Mouse (Mus musculus): Measurements from ENCODE around the gene Neurog1. TPM values are rescaled to one million over a fixed set of nuclear protein-coding genes. Genes with fewer than 3 reads are reported as not detected.

The Neurog1 gene
- not detected for total RNA-seq (2021)
- long read RNA-seq, experiment 1 = 0 reads
- long read RNA-seq, experiment 2 = 0 reads

- peak; percentile 7 for DNase-seq
Observed at GRCm38 (mm10) chr13:56251924-56252619, at the start of gene Neurog1. Neurog1 (minus strand) TSS chr13:56252163.

- no peak for DNase-seq
Observed at GRCm38 (mm10) chr13:56299336-56299735, 47.4 kb upstream of the Neurog1 start.

- no peak for DNase-seq
Observed at GRCm38 (mm10) chr13:56296659-56297020, 44.7 kb upstream of the Neurog1 start.

- peak; percentile 59 for DNase-seq
Observed at GRCm38 (mm10) chr13:56295943-56296658, 44.1 kb upstream of the Neurog1 start, which contains the start of gene Cxcl14. Cxcl14 (minus strand) TSS chr13:56296551.

GRCm38 (mm10) chr13:56295586-56295942, 43.6 kb upstream of the Neurog1 start:
- no peak for DNase-seq

GRCm38 (mm10) chr13:56294908-56295307, 42.9 kb upstream of the Neurog1 start:
- DNase-seq = no peak

GRCm38 (mm10) chr13:56289998-56290397, 38.0 kb upstream of the Neurog1 start:
- no peak for DNase-seq

GRCm38 (mm10) chr13:56289261-56289660, 37.3 kb upstream of the Neurog1 start:
- no peak for DNase-seq

- no peak for DNase-seq
Observed at GRCm38 (mm10) chr13:56288601-56289000, 36.6 kb upstream of the Neurog1 start.

GRCm38 (mm10) chr13:56287091-56287490, 35.1 kb upstream of the Neurog1 start:
- no peak for DNase-seq

- no peak for DNase-seq
Observed at GRCm38 (mm10) chr13:56283321-56283720, 31.4 kb upstream of the Neurog1 start.

- no peak for DNase-seq
Observed at GRCm38 (mm10) chr13:56280356-56280755, 28.4 kb upstream of the Neurog1 start.

GRCm38 (mm10) chr13:56279439-56279838, 27.5 kb upstream of the Neurog1 start:
- peak; percentile 88 for DNase-seq

- no peak for DNase-seq
Observed at GRCm38 (mm10) chr13:56275171-56275570, 23.2 kb upstream of the Neurog1 start.

- no peak for DNase-seq
Observed at GRCm38 (mm10) chr13:56270124-56270523, 18.2 kb upstream of the Neurog1 start.

- no peak for DNase-seq
Observed at GRCm38 (mm10) chr13:56267396-56267795, 15.4 kb upstream of the Neurog1 start.

- peak; percentile 36 for DNase-seq
Observed at GRCm38 (mm10) chr13:56266435-56266834, 14.5 kb upstream of the Neurog1 start.

- no peak for DNase-seq
Observed at GRCm38 (mm10) chr13:56265661-56266060, 13.7 kb upstream of the Neurog1 start.

GRCm38 (mm10) chr13:56262269-56262668, 10.3 kb upstream of the Neurog1 start:
- DNase-seq = no peak

GRCm38 (mm10) chr13:56260344-56260780, 8.4 kb upstream of the Neurog1 start:
- DNase-seq = no peak

GRCm38 (mm10) chr13:56259926-56260250, 7.9 kb upstream of the Neurog1 start:
- DNase-seq = no peak

GRCm38 (mm10) chr13:56259021-56259925, 7.3 kb upstream of the Neurog1 start:
- DNase-seq = no peak
